Mouse (Mus musculus) embryo, embryonic 10 days (tissue): Measurements from ENCODE around the gene Slc35a5.

Source experiments
- DNase-seq: peaks from one replicate; pipeline ENCODE4 v3.0.0-alpha.2; 2015; ENCODE audit warnings: low spot score

The Slc35a5 gene

DNA sequence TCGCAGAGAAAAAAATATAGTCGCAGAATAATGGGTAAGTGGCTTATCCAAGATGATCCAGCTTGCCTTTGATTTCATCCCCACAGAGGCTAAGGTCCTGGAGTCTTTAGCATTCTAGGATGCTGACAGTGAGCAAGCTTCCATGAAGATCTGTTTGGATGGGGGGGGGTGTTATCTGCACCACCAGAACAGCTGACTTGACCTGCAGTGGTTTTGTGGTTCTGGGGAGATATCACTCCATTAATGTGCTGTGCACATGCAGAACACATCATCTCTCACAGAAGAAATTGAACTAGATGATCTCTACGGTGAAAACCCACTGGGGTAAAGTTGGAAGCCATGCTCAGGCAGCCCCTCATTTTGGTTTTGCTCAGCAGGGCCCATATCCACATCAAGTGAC is 41.3 kb downstream of the Slc35a5 start:
- DNase-seq = no peak

DNA sequence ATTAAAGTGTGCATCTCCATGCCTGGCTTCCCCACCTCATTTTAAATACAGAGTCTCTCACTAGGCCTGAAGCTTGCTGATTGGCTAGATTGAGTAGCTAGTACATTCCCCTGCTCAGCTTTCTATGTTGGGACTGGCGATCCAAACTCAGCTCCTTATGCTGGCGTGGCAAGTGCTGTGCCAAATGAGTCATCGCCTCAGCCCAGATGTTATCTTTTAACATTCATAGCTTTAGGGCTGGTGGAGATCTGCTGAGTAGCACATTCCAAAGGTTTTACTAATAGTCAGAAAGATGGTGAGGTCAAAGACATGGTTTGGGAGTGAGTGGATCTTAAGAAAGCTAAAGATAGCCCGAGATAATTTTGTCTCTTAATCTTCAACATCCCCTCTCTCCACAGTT is 48.0 kb downstream of the Slc35a5 start:
- peak; percentile 52 for DNase-seq

DNA sequence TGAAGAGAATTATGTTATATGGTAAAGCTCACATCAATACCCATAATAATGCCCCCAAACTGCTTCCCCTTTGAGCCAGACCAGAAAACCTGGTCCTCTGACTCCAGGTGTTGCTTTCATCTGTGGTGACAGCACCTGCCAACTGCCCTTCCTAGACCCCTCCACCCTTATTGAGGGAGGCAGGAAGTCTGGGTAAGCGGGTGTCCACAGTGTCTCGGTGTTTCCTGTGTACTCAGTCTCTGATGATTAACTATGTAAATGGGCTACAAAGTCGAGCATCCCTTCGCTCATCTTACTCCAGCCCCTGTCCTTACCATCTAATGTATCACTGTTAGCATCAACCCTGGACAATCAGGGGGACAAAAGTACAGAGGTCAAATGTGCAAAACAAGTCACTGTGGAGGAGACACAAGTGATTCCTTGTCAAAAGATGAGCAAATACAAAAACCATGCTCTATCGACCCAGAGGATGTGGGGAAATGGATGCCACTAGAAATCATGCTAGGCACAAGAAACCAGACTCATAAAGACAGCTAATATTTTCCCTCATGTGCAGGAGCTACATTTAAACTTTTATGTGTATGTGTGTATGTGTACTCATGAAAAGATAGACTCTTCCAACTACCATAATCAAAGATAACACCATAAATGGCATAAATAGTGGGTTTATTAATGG is 50.2 kb downstream of the Slc35a5 start:
- no peak for DNase-seq

DNA sequence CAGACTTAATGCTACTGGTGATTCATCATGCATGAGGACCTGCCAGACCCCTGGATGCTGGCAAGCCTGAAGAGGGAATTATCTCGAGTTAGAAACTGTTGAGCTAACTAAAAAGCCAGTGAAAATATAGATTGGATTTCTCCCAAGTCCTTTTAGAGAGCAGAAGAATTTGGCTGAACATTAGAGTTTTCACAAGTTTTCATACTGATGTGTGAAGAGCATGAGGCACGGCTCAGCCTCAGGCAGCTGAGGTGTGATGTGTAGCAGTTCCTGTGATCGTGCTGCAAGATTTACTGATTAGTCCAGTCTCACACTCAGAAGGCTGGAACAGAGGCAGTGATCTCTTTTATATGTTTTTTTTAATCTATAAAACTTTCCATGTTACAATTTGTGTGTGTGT is 53.5 kb downstream of the Slc35a5 start:
- DNase-seq = no peak

DNA sequence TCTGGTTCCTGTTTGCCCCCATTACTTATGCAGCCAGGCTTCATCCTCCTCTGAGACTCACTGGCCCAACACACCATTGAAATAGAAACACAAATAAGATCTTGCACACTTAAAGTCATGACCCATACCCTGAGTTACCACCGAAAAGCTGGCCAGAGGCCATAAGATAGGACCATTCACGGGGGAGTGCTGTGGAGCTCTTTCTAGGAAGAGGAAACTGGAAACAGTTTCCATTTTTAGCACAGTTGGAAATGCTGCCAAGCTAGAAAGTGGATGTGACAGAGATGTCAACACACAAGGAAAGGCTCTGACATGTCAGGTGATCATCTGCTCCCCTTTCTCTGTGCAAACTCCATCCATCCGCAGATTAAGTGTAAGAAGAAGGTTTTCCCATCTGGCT is 57.6 kb downstream of the Slc35a5 start:
- no peak for DNase-seq

DNA sequence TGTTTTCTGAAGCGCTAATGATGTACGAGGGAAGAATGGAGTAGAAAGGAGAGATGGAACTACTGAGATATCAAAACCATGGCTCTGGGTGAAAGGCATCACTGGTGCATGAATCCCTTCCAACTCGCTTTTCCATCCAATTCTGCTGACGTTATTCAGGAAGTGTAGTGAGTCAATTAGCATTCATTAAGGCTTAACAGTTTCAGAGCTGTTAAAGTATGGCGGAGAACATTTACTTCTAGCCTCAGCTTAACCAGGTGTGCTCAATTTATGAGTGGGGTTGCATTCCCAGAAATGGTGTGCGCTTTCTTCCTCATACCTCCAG is 59.7 kb downstream of the Slc35a5 start:
- no peak for DNase-seq

DNA sequence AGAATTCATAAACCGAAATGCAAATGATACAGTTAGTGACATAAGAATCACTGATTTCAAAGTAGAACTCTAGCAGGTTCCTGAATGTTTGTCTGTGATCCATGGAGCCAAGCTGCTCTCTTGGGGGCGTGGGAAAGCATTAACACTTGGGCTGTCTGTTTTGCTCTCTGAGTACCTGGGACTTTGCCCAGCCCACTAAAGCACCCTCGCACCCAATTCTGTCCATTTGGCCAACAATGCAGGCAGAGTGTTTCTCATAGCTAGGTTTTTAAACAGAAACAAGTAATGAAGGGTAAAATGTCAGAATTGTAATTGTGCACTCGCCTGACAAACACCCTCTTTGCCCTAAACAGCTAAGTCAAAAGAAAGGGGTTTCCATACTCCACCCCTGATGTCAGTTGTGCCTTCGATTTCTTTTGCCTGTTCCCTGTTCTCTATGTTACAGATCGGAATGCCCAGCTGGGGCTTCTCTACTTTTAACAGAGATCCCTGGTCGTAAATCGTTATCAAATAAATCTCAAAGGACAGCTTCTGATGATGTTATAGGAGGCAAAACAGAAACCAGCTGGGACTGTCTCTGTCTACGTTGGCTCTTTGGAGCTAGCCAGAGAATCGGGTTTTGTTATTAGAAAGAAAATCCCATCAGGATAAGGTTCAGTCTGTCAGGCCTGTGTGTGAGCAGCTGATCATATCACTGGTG is 60.2 kb downstream of the Slc35a5 start:
- DNase-seq = peak; percentile 14

DNA sequence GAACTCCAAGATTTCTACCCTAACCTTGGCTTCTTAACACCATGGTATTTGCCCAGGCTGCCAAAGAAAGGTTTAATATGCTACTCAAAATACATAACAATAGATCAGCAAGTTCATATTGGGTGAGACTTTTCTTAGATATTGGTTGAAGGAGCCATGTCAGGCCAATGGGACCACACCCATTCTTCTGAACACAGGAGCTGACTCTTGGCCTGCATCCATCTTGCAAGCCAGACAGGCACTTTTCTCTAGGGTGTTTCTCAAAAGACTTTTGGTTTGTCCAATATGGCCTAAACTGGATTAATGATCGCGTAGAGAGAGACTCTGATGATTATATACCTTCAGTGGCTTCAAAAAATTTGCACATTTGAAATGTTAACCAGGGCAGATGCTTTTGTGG is 61.0 kb downstream of the Slc35a5 start:
- DNase-seq = no peak

DNA sequence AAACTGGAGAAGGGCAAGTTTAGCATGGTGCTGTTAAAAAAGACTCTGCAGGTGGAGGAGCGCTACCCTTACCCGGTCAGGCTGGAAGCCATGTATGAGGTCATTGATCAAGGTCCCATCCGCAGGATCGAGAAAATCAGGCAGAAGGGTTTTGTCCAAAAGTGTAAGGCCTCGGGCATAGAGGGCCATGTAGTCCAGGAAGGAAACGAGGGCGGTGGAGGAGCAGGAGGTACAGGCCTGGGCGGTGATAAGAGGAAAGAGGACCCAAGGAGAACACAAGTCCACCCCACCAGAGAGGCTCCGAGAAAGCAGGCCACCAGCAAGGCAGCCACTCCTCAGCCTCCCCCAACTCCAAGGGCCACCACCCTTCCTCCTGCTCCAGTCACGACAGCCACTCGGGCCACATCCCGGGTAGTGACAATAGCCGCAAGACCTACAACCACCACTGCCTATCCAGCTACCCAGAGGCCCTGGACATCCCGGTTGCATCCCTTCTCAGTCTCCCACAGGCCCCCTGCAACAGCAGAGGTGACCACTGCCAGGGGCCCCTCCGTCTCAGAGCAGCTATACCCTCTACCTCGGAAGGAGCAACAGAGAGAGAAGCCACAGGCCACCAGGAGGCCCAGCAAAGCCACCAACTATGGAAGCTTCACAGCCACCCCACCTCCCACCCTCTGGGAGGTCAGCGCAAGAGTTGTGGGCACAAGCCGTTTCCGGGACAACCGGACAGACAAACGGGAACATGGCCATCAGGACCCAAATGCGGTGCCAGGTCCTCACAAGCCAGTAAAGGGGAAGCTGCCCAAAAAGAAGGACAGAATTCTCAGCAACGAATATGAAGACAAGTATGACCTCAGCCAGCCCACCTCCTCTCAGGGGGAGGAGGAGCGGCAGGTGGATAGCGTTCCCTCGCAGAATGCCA is 62.7 kb downstream of the Slc35a5 start:
- DNase-seq = no peak

DNA sequence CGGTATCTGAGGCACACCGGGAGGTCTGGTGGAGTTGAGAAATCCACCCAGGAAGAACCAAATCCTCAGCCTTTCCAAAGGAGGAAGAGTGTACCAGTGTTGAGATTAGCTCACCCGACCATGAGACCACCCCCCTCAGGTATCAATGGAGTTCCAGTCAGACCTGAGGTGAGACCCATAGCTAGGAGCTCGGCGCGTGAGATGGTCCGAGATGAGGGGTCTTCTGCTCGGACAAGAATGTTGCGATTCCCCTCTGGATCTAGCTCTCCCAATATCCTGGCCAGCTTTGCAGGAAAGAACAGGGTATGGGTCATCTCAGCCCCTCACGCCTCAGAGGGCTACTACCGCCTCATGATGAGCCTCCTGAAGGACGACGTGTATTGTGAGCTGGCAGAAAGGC is 63.5 kb downstream of the Slc35a5 start:
- DNase-seq = no peak

DNA sequence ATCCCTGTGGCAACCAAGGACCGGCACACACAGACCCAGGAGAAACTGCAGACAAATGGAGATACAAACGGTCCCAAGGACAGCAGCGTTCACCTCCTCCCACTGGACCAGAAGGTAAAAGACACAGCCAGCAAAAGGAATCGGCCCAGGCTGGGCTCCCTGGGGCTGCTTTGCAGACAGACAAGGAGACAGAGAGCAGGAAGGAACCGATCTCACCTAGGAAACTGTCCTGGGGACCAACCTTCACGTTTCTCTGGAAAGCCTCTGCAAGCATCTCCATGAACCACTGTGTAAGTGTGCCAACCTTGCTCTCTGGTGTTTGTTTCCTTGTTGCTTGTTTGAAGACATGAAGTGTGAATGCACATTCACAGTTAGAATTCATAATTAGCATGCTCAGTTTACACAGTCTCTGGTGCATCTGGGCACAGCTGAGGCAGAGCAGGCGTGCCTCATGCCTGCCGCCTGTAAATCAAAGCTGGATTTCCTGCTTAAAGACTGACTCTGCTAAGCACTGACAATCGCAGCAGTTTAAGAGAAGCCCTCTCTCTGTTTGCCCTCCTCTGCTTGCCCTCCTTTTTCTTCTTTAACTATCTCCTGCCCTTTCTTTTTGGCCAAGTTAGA is 64.3 kb downstream of the Slc35a5 start:
- DNase-seq = peak; percentile 54

DNA sequence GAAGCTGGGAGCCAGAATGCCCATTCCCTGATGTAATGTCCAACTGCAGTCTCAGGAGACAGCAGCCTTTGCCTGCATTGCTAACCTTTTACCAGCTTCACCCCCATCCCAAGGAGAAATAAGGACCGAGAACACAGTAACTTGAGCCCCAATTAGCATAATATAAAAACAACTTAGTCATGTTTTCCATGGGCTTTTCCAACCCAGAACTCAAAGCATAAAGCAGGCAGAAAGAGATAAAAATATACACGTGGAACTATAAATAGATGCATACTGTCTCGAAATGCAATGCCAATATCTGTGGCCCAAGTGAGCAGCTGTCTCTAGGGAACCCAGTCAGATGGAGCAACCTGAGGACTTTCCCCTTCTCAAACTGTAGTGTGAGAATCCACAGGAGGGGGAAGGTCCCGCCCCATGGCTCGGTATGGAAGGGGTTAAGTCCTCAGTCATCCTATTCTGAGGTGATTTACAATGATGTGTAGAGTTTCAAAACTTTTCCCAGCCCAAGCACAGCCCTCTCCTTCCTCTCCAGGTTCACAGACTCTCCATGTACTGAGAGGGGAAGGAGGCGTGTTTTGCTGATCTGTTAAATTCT is 65.3 kb downstream of the Slc35a5 start, which contains the start of gene Ccdc80:
Gene Ccdc80, plus strand, starts transcription at position 266 of the 595 bp plus-strand sequence.
- peak; percentile 55 for DNase-seq

DNA sequence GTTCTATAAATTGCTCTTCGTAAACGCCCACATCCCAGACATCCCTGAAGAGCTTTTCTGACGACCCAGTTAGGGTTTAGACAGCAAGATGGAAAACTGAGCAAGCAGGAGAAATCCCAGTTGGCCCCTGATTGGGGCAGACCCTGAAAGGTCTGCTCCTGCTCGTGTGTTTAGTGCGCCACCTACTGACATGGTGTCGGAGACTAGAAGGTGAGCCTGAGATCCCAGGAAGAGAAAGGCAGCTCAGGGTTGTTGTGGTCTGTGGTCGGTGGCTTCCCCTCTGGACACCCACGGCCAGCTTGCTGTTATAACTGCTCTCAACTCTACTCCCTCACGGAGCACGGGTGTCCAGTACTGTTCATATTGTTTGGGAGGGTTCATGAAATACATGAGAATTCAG is 68.5 kb downstream of the Slc35a5 start:
- DNase-seq = peak; percentile 93
